Mouse (Mus musculus) c-Kit-positive CD71-negative TER-119-negative erythroid progenitor cells, embryonic 14.5 days (primary cell): Measurements from ENCODE around the gene Sema6c.
"Not testable (repeated sequence)": the region's sequence is repeated elsewhere in the genome, so short reads cannot be mapped to it uniquely, and the experiment has no call there.

Experiments used
- DNase-seq: peaks from one replicate; pipeline ENCODE4 v3.0.0-alpha.2; 2013; ENCODE audit warnings: low read depth

Gene Sema6c

GRCm38 (mm10) chr3:95186100-95186499 lies 25.8 kb downstream of the Sema6c start:
- DNase-seq = no peak

- DNase-seq = no peak
These were observed 26.6 kb downstream of the Sema6c start for GRCm38 (mm10) chr3:95186888-95187287.

- DNase-seq = no peak
These were observed 34.5 kb downstream of the Sema6c start for GRCm38 (mm10) chr3:95194721-95195135.

- no peak for DNase-seq
These were observed 35.5 kb downstream of the Sema6c start for GRCm38 (mm10) chr3:95195772-95196171.

- no peak for DNase-seq
These were observed 38.8 kb downstream of the Sema6c start for GRCm38 (mm10) chr3:95199101-95199500.

GRCm38 (mm10) chr3:95200132-95200531 lies 39.9 kb downstream of the Sema6c start:
- DNase-seq = no peak

GRCm38 (mm10) chr3:95200562-95200961 lies 40.3 kb downstream of the Sema6c start:
- no peak for DNase-seq

GRCm38 (mm10) chr3:95203880-95204279 lies 43.6 kb downstream of the Sema6c start:
- no peak for DNase-seq

- DNase-seq = no peak
These were observed 48.0 kb downstream of the Sema6c start for GRCm38 (mm10) chr3:95208286-95208685.

GRCm38 (mm10) chr3:95210585-95210984 lies 50.3 kb downstream of the Sema6c start:
- no peak for DNase-seq

GRCm38 (mm10) chr3:95212889-95213608 lies 52.8 kb downstream of the Sema6c start:
- DNase-seq = not testable (repeated sequence)

GRCm38 (mm10) chr3:95213609-95213975 lies 53.3 kb downstream of the Sema6c start:
- no peak for DNase-seq

- DNase-seq = no peak
These were observed 56.5 kb downstream of the Sema6c start for GRCm38 (mm10) chr3:95216655-95217254.

- DNase-seq = peak; percentile 88
These were observed 57.2 kb downstream of the Sema6c start, which contains the start of gene Gabpb2 for GRCm38 (mm10) chr3:95217255-95218134. Gene Gabpb2 (minus strand): TSS chr3:95217916.

- no peak for DNase-seq
These were observed 58.3 kb downstream of the Sema6c start for GRCm38 (mm10) chr3:95218466-95219137.

GRCm38 (mm10) chr3:95223041-95223440 lies 62.8 kb downstream of the Sema6c start:
- DNase-seq = no peak
